Mouse (Mus musculus) forebrain, embryonic 15.5 days (tissue): ENCODE measurements around the gene Ndufs5. TPM values are rescaled to one million over a fixed set of nuclear protein-coding genes. Genes with fewer than 3 reads are reported as not detected.

ENCODE experiments used
- ATAC-seq: fragments of 200-750 bp; cut with Nextera tagmentation; replicated peaks from 2 replicates; pipeline ENCODE4 v1.8.0; 2017; ENCODE audit warnings: mild to moderate bottlenecking, moderate TSS enrichment, moderate library complexity
- H3K27ac ChIP-seq: fragments of 300-500 bp; sonication (generic); replicated peaks from 2 replicates; pipeline ENCODE4 v1.5.1; 2015; ENCODE audit warnings: mild to moderate bottlenecking, inconsistent platforms
- H3K27me3 ChIP-seq: fragments of 300-500 bp; sonication (generic); 2 replicates; pipeline ENCODE4 v1.6.1; 2015; ENCODE audit warnings: inconsistent platforms
- H3K36me3 ChIP-seq: fragments of 300-500 bp; sonication (generic); 2 replicates; pipeline ENCODE4 v1.6.1; 2015; ENCODE audit warnings: mild to moderate bottlenecking, inconsistent platforms
- H3K4me1 ChIP-seq: fragments of 300-500 bp; sonication (generic); 2 replicates; pipeline ENCODE4 v1.6.1; 2015; ENCODE audit warnings: inconsistent platforms
- H3K4me2 ChIP-seq: fragments of 300-500 bp; sonication (generic); replicated peaks from 2 replicates; pipeline ENCODE4 v1.6.1; 2015; ENCODE audit warnings: mild to moderate bottlenecking, inconsistent platforms
- H3K4me3 ChIP-seq: fragments of 300-500 bp; sonication (generic); 2 replicates; pipeline ENCODE4 v1.5.1; 2015; ENCODE audit warnings: mild to moderate bottlenecking, inconsistent platforms
- H3K9ac ChIP-seq: fragments of 300-500 bp; sonication (generic); replicated peaks from 2 replicates; pipeline ENCODE4 v1.6.1; 2015; ENCODE audit warnings: mild to moderate bottlenecking, inconsistent platforms
- H3K9me3 ChIP-seq: fragments of 300-500 bp; sonication (generic); 2 replicates; pipeline ENCODE4 v1.6.1; 2016; ENCODE audit warnings: inconsistent platforms
- WGBS: fragments of 180-500 bp; shearing (Covaris S2); methylation state at CpG from one replicate; pipeline ENCODE4 v1.1.7; 2015; ENCODE audit warnings: mixed read lengths; 5-methylcytosine and 5-hydroxymethylcytosine counted together
- polyA plus RNA-seq: library from polyadenylated mRNA; unstranded; fragments of >200 nt; fragmentation: Nextera tagmentation; extraction: Ambion mirVana; gene quantifications from 2 replicates; pipeline ENCODE4 v1.2.1, GENCODE M21; 2015

Ndufs5 gene
- polyA plus RNA-seq, 1 experiment from 2014 or later = 379 TPM

DNA sequence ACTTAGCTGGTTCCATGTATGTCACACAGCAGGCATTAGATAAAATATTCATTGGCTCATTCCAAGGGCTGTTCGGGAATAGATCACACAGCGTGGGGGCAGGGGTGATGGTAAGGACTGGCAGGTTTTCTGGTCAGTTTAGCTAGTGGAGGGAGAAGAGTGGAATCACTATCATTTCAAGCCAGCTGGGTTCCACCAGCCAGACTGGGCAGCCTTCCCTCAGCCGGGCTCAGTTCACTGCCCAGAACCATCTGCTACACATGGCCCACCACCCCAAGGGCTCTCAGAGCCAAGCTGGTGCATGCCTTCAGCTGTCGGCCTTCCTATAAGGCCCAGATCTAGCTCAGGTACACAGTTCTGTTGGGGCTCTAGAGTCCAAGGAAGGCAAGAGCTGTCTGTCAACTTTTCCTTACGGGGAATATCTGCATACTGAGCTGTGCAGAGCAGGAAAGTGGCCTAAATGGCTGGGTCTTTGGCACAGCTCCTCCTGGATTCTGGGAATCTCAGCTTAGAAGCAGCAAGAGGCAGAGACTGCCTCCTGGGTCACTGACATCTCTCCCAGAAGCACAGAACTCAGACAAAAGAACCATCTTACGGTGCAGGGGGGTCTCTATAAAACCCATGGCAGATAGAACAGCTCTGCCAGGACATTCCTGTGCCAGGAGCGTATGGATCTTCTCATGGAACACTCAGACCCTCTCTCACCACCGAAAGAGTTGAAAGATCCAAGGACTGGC lies 32.3 kb downstream of the Ndufs5 start:
- ATAC-seq = peak; percentile 11; the same call in 1 of the 2 replicates
- peak overlapping the region; percentile 87 for H3K9ac ChIP-seq
- H3K4me3 ChIP-seq = peak overlapping the region; percentile 78
- peak overlapping the region; percentile 75 for H3K4me2 ChIP-seq
- H3K4me1 ChIP-seq = peaks cover 34% of the 10 kb centered on the region
- peaks cover 5% of the 10 kb centered on the region; the same call in 1 of the 2 replicates for H3K36me3 ChIP-seq
- 37% methylated on average over 8 of the region's 8 CpGs for WGBS
- no peaks in the 10 kb centered on the region for H3K27me3 ChIP-seq
- H3K27ac ChIP-seq = peak overlapping the region; percentile 88
- no peaks in the 10 kb centered on the region for H3K9me3 ChIP-seq

DNA sequence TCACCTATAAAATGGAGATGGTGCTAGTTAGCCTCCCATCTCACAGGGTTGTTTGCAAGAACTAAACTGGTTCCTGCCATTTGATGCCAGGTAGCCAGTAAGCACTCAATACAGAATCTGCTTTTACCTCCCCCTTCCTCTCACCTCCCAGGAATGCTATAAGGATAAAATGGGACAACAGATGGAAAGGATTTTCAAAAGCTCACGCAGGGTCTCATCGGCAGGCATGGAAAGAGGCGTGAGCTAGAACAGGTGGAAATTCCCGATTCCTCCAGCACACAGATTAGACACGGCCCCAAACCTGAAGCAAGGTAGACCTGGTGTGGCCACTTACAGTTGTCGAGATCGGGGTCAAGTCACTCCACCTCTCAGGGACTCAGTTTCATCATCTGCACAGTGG lies 33.0 kb downstream of the Ndufs5 start:
- peak overlapping the region; percentile 78 for H3K4me3 ChIP-seq
- H3K4me1 ChIP-seq = peaks cover 34% of the 10 kb centered on the region
- H3K36me3 ChIP-seq = peaks cover 5% of the 10 kb centered on the region; the same call in 1 of the 2 replicates
- H3K27ac ChIP-seq = 0 out of 2 replicates have a peak overlapping the region, but pooled peaks have one; percentile 11
- no peaks in the 10 kb centered on the region for H3K9me3 ChIP-seq
- 75% methylated on average over 7 of the region's 7 CpGs for WGBS
- H3K27me3 ChIP-seq = no peaks in the 10 kb centered on the region
- H3K9ac ChIP-seq = peak overlapping the region; percentile 87
- no peak for ATAC-seq
- H3K4me2 ChIP-seq = peak overlapping the region; percentile 75

DNA sequence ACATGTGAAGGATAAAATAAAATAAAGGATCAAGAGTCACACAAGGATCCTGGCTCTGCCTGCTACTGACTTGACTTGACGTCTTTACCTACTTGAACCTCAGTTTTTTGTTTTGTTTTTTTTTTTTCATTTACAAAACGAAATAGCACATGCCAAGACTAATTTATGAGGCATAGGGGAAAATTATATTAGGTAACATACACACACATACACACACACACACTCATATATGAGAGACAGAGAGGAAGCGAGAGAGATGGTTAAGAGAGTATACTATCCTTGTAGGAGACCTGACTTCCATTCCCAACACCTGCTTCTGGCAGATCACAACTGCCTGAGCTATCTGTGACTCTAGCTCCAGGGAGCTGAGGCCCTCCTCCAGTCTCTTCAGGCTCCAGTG lies 33.7 kb downstream of the Ndufs5 start, which contains the start of gene Macf1:
Gene Macf1, minus strand, starts transcription at position 101 of the 400 bp plus-strand sequence.
- H3K36me3 ChIP-seq = peaks cover 10% of the 10 kb centered on the region
- peak within 1 kb of the TSS; percentile 78 for H3K4me3 ChIP-seq
- H3K27ac ChIP-seq = 0 out of 2 replicates have a peak within 1 kb of the TSS, but pooled peaks have one; percentile 11
- 81% methylated on average over 3 of the region's 3 CpGs for WGBS
- no peaks in the 10 kb centered on the region for H3K9me3 ChIP-seq
- H3K9ac ChIP-seq = peak within 1 kb of the TSS; percentile 87
- ATAC-seq = no peak
- H3K4me2 ChIP-seq = peak within 1 kb of the TSS; percentile 75
- no peaks in the 10 kb centered on the region for H3K27me3 ChIP-seq
- peaks cover 34% of the 10 kb centered on the region for H3K4me1 ChIP-seq

DNA sequence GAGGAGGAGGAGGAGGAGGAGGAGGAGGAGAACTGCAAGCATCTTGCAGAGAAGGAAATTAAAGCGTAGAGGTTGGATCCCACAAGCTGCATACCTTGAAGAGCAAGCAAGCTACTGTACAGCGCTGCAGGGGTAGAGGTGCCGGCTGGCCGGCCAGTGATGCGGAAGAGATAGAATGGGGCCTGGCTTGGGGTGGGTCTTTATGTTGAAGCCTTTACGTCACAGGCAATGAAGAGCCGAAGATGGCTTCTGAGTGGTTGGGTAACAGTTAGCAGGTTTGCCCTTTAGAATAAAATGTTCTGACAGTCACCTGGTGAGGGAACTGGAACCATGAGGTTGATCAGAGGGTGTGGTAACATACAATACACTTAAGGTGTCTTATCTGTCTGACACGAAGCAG lies 35.7 kb downstream of the Ndufs5 start:
- 78% methylated on average over 8 of the region's 8 CpGs for WGBS
- no peak for ATAC-seq
- H3K4me1 ChIP-seq = peaks cover 42% of the 10 kb centered on the region
- H3K4me2 ChIP-seq = no peak overlapping the region
- H3K9me3 ChIP-seq = no peaks in the 10 kb centered on the region
- H3K9ac ChIP-seq = no peak overlapping the region
- no peak overlapping the region for H3K4me3 ChIP-seq
- peaks cover 11% of the 10 kb centered on the region for H3K36me3 ChIP-seq
- no peaks in the 10 kb centered on the region for H3K27me3 ChIP-seq
- no peak overlapping the region for H3K27ac ChIP-seq

DNA sequence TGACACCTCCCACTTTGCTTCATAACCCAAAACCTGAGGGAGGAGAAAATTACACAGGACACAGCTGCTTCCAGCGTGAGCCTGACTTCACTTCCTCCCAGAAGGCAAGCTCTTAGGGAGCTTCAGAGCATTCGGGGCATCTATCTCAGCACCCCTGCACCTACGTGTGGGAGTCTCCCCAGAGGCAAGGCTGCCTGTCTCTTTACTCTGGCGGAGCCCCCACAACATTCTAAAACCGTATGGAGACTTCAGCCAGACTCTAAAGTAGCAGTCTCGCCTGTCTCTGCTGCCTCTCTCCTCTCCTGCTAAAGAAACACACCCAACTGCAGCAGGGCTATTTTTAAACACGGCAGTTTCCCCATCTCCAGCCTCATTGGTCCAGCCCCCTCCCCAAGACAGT lies 37.0 kb downstream of the Ndufs5 start:
- peaks cover 50% of the 10 kb centered on the region for H3K4me1 ChIP-seq
- 70% methylated on average over 7 of the region's 7 CpGs for WGBS
- peaks cover 11% of the 10 kb centered on the region for H3K36me3 ChIP-seq
- H3K9ac ChIP-seq = no peak overlapping the region
- H3K4me2 ChIP-seq = no peak overlapping the region
- H3K4me3 ChIP-seq = no peak overlapping the region
- H3K9me3 ChIP-seq = no peaks in the 10 kb centered on the region
- no peak for ATAC-seq
- no peaks in the 10 kb centered on the region for H3K27me3 ChIP-seq
- H3K27ac ChIP-seq = no peak overlapping the region

DNA sequence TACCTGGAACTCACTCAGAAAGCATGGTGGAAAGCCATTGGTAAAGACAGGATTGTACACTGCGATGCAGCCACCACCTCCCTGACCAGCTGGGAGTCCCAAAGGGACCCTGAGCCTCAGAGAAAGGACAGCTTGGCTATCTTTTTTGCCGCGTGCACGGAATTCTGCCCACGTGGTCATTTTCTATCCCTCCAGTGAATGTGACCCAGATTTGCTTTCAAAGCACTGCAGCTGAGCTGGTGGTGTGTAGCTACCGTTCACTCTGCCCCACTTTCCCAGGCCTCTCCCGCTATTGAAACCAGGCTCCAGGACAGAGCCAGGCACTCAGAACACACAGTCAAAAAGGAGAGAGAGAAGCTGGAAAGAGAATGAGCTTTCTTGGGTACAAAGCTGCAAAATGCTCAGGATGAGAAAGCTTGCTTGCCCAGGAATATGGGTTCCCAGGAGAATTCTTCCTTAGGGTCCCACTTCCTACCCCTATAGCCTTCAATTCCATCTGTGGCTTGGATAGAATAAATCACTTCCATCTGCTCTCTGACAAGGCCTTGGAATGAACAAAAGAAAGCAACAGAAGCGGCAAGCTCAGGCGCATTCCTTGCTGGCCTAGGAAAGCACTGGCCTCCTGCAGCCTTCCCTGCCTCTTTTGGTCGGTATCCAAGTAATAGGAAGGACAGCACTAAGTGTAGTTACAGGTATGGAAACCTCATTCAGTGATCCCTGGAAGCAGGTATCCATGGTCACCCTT lies 40.8 kb downstream of the Ndufs5 start:
- peak; percentile 66 for ATAC-seq
- peak overlapping the region; percentile 12 for H3K4me2 ChIP-seq

DNA sequence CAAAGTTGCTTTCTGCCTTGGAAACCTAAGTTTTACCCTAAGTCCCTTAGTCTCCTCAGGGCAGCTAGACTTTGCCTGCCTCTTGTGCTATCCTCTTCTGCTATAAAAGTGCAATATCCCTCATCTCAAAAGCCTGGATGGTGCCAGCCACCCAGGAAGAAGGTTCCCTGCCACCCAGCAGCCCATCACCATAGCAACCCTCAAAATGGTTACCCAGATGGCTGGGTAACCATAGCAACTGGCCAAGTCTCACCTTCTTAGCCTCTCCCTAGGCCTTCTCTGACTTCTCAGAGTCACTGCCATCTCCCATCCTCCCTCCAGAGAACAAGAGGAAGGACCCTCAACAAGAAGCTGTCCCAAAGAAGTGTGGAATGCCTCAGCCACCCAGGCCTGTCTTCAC lies 47.4 kb downstream of the Ndufs5 start:
- H3K9me3 ChIP-seq = no peaks in the 10 kb centered on the region
- peaks cover 51% of the 10 kb centered on the region for H3K4me1 ChIP-seq
- H3K4me2 ChIP-seq = 0 out of 2 replicates have a peak overlapping the region, but pooled peaks have one; percentile 3
- no peak overlapping the region for H3K4me3 ChIP-seq
- peak overlapping the region; percentile 37 for H3K27ac ChIP-seq
- 0 out of 2 replicates have a peak, but pooled peaks have one; percentile 23 for ATAC-seq
- peaks cover 13% of the 10 kb centered on the region; the same call in 1 of the 2 replicates for H3K36me3 ChIP-seq
- no peaks in the 10 kb centered on the region for H3K27me3 ChIP-seq
- no peak overlapping the region for H3K9ac ChIP-seq

More for the DNA sequence above, 40.8 kb downstream of the Ndufs5 start:
- H3K36me3 ChIP-seq = peaks cover 22% of the 10 kb centered on the region
- peak overlapping the region; percentile 81 for H3K27ac ChIP-seq
- H3K27me3 ChIP-seq = no peaks in the 10 kb centered on the region
- 32% methylated on average over 10 of the region's 10 CpGs for WGBS
- H3K9ac ChIP-seq = peak overlapping the region; percentile 26; the same call in 1 of the 2 replicates
- peaks cover 40% of the 10 kb centered on the region for H3K4me1 ChIP-seq
- H3K9me3 ChIP-seq = no peaks in the 10 kb centered on the region
- no peak overlapping the region for H3K4me3 ChIP-seq

DNA sequence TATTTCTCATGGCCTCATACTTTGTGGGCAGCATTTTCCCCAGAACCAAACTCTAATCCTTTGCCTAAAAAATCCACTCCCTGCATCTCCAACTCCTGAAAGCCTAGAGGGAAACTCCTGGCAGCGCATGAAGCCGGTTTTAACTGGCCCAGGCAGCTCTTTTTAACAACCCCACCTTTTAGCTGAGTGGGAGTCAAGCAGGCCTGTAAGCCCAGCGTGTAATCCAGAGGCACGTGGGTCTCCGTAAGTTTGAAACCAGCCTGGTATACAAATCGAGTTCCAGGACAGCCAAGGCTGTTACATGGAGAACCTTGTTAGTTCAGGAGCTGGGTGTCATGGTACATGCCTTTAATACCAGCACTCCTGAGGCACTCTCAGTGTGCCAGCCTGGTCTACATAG lies 48.3 kb downstream of the Ndufs5 start:
- WGBS = 72% methylated on average over 6 of the region's 6 CpGs
- Histone ChIP-seq H3K9me3 (no peaks in the 10 kb centered on the region), H3K27ac (no peak overlapping the region), H3K4me2 (no peak overlapping the region), H3K9ac (no peak overlapping the region), H3K36me3 (peaks cover 13% of the 10 kb centered on the region; the same call in 1 of the 2 replicates), H3K4me1 (peaks cover 50% of the 10 kb centered on the region), H3K27me3 (no peaks in the 10 kb centered on the region), H3K4me3 (no peak overlapping the region)
- ATAC-seq = no peak

DNA sequence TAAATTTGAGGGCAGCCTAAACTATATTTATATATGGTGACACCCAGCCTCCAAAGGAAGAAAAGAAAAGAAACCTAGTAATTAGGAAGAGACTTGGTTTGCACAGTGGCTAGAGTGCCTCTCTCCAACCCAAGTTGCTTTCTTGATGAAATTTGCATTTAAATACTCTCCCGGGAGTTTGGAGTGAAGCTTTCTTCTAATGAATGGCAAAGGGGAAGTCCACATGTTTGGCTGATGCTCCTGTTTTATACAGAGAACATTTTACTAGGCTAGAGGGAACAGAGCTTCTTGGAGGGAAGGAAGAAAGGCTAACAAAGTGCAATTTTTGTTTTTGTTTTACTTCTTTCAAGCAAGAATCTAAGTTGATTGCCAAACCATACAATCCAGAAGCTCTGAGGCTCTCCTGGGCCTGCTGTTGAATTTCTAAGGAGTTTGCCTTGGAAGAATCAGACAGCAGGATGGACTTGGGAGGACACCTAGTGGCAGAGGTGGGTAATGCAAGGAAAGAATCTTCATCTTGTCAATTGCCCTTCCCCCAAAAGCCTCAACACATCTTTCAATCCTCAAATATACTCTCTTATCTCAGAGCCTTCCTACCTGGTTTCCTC lies 50.6 kb downstream of the Ndufs5 start:
- Histone ChIP-seq H3K4me2 (no peak overlapping the region), H3K4me1 (peaks cover 65% of the 10 kb centered on the region), H3K27ac (peak overlapping the region; percentile 76)

DNA sequence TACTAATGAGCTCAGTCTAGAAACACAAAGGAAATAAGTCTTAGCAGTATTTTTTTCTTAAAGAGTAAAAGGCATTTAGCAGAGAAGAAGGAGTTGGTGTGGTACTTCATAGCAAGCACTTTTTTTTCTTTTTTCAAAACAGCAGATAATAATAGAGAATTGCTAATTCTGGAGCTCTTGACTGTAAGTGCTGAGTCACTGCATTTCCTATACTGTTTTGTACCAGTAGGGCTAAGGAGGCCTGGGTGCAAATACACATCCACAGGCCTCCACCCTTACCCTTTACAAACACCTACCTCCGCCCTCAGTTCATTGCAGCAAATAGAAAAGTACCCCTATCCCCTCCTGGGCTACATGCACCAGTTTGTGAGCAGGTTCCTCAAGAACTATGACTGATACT lies 51.5 kb downstream of the Ndufs5 start:
- H3K9ac ChIP-seq = 0 out of 2 replicates have a peak overlapping the region, but pooled peaks have one; percentile 3
- no peaks in the 10 kb centered on the region for H3K36me3 ChIP-seq
- H3K4me3 ChIP-seq = no peak overlapping the region
- H3K4me1 ChIP-seq = peaks cover 71% of the 10 kb centered on the region
- H3K27ac ChIP-seq = peak overlapping the region; percentile 76
- WGBS = 73% methylated on average over 1 of the region's 1 CpGs
- no peaks in the 10 kb centered on the region for H3K9me3 ChIP-seq
- no peaks in the 10 kb centered on the region for H3K27me3 ChIP-seq
- H3K4me2 ChIP-seq = no peak overlapping the region
- ATAC-seq = no peak

More for the DNA sequence above, 50.6 kb downstream of the Ndufs5 start:
- H3K9me3 ChIP-seq = no peaks in the 10 kb centered on the region
- WGBS = 0% methylated on average over 1 of the region's 1 CpGs
- H3K36me3 ChIP-seq = no peaks in the 10 kb centered on the region
- H3K27me3 ChIP-seq = no peaks in the 10 kb centered on the region
- H3K9ac ChIP-seq = no peak overlapping the region
- no peak overlapping the region for H3K4me3 ChIP-seq
- peak; percentile 30; the same call in 1 of the 2 replicates for ATAC-seq

DNA sequence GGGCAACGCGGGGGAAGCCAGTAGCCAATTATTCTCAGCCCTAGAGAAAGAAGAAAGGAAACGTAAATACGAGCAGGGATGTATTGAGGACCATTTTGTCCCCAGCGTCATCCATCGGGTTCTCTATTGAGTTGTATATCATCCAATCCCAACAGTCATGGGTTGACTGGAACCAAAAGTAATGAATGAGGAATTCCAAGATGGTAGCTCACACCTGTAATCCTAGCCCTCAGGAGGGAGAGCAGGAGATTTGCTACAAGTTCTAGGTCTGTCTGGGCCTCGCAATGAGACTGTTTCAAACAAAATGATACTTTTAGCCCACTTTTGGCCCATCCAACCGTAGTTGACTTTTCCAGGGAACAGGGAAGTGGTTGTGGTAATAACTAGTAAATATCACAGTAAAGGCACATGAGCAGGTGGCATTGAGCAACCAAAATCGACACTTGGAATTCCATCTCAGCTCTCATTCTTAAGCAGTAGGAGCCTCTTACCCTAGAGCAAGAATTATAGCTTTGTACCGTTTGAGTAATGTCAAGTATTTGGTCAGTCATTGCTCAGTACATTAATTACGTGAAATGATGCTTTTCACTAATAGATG lies 52.2 kb downstream of the Ndufs5 start:
- Histone ChIP-seq H3K4me3 (peak overlapping the region; percentile 84), H3K9me3 (no peaks in the 10 kb centered on the region), H3K36me3 (no peaks in the 10 kb centered on the region), H3K4me1 (peaks cover 72% of the 10 kb centered on the region), H3K27ac (peak overlapping the region; percentile 98), H3K27me3 (no peaks in the 10 kb centered on the region), H3K9ac (peak overlapping the region; percentile 97), H3K4me2 (peak overlapping the region; percentile 69)
- 25% methylated on average over 11 of the region's 11 CpGs for WGBS
- no peak for ATAC-seq
